Comparison of ENCODE assay signal across 20 mouse cellular contexts in genomic region chr14:57230264-57231015, GRCm38 (mm10).
"Had no signal": no experiment of that assay in that cellular context is flagged by ENCODE, and none has a peak within 500 bp of the region (broad histone marks: within the 10 kb centered on the region; RNA-seq: fewer than 3 reads in every experiment).

No protein-coding gene starts in this region.

- H3K27me3 ChIP-seq: limb, embryonic 12.5 days; liver, embryonic 13.5 days; lung, embryonic 15.5 days; megakaryocyte, embryonic 14.5 days; midbrain, embryonic 15.5 days; neural tube, embryonic 12.5 days; stomach, embryonic 15.5 days had no signal

- H3K36me3 ChIP-seq: limb, embryonic 12.5 days; liver, embryonic 13.5 days; lung, embryonic 15.5 days; midbrain, embryonic 15.5 days; neural tube, embryonic 12.5 days; stomach, embryonic 15.5 days had no signal

- H3K4me1 ChIP-seq: liver, embryonic 13.5 days; lung, embryonic 15.5 days; megakaryocyte, embryonic 14.5 days; neural tube, embryonic 12.5 days had no signal

- H3K9ac ChIP-seq: limb, embryonic 12.5 days; liver, embryonic 13.5 days; liver, postnatal 0 days; lung, embryonic 15.5 days; midbrain, embryonic 15.5 days; neural tube, embryonic 12.5 days; stomach, embryonic 15.5 days had no signal

- ATAC-seq: liver, postnatal 0 days; midbrain, embryonic 15.5 days had no signal

- DNase-seq: kidney, adult 11 months; kidney, adult 9 months; kidney, postnatal 36 days; liver; liver, embryonic 13.5 days; liver, postnatal 0 days; lung, postnatal 14 days; right cerebral cortex, postnatal 4 days; thymus, postnatal 36 days had no signal

- H3K9me3 ChIP-seq: liver, embryonic 13.5 days; lung, embryonic 15.5 days; megakaryocyte, embryonic 14.5 days; midbrain, embryonic 15.5 days; neural tube, embryonic 12.5 days; stomach, embryonic 15.5 days had no signal

- H3K4me2 ChIP-seq: limb, embryonic 12.5 days; liver, embryonic 13.5 days; lung, embryonic 15.5 days; midbrain, embryonic 11.5 days; midbrain, embryonic 15.5 days; neural tube, embryonic 12.5 days; stomach, embryonic 15.5 days had no signal

- H3K27ac ChIP-seq: kidney, postnatal 0 days; layer of hippocampus, adult 2 months; left cerebral cortex, adult 2 months; limb, embryonic 12.5 days; liver, embryonic 13.5 days; lung, embryonic 15.5 days; macrophage; midbrain, embryonic 15.5 days; neural tube, embryonic 12.5 days; stomach, embryonic 15.5 days had no signal

- H3K4me3 ChIP-seq: layer of hippocampus, adult 2 months; left cerebral cortex, adult 2 months; limb, embryonic 12.5 days; liver, embryonic 13.5 days; lung, embryonic 15.5 days; megakaryocyte, embryonic 14.5 days; midbrain, embryonic 15.5 days; neural tube, embryonic 12.5 days; stomach, embryonic 15.5 days had no signal
